Mouse (Mus musculus): Measurements from ENCODE around the gene Gtf2i. TPM values are rescaled to one million over a fixed set of nuclear protein-coding genes. Genes with fewer than 3 reads are reported as not detected.

Gtf2i gene
- total RNA-seq, 2 experiments from 2014 or later = 119 to 134 TPM

- no peak for DNase-seq
- intact Hi-C loops (cut with DNase I; ENCODE audit: low total_unique reads) = no loop called here
Observed at GRCm38 (mm10) chr5:134229391-134229790, 85.2 kb downstream of the Gtf2i start, which contains the start of gene Ncf1. Gene Ncf1, minus strand, starts transcription at chr5:134229625.

GRCm38 (mm10) chr5:134228249-134228638, 86.3 kb downstream of the Gtf2i start:
- intact Hi-C loops (cut with DNase I; ENCODE audit: low total_unique reads) = no loop called here
- DNase-seq = no peak

- DNase-seq = no peak
- intact Hi-C loops (cut with DNase I; ENCODE audit: low total_unique reads) = no loop called here
Observed at GRCm38 (mm10) chr5:134227574-134228248, 86.8 kb downstream of the Gtf2i start.

GRCm38 (mm10) chr5:134226946-134227345, 87.6 kb downstream of the Gtf2i start:
- intact Hi-C loops (cut with DNase I; ENCODE audit: low total_unique reads) = no loop called here

GRCm38 (mm10) chr5:134225110-134225901, 89.3 kb downstream of the Gtf2i start:
- DNase-seq = no peak
- intact Hi-C loops (cut with DNase I; ENCODE audit: low total_unique reads) = no loop called here

More at GRCm38 (mm10) chr5:134226946-134227345, 87.6 kb downstream of the Gtf2i start:
- no peak for DNase-seq

- DNase-seq = no peak
- intact Hi-C loops (cut with DNase I; ENCODE audit: low total_unique reads) = no loop called here
Observed at GRCm38 (mm10) chr5:134221708-134222150, 92.8 kb downstream of the Gtf2i start.

- intact Hi-C loops (cut with DNase I; ENCODE audit: low total_unique reads) = no loop called here
- no peak for DNase-seq
Observed at GRCm38 (mm10) chr5:134221278-134221677, 93.3 kb downstream of the Gtf2i start.

- no peak for DNase-seq
- intact Hi-C loops (cut with DNase I; ENCODE audit: low total_unique reads) = no loop called here
Observed at GRCm38 (mm10) chr5:134217900-134218299, 96.7 kb downstream of the Gtf2i start.

GRCm38 (mm10) chr5:134214021-134214806, 100.3 kb downstream of the Gtf2i start:
- DNase-seq = no peak
- intact Hi-C loops (cut with DNase I; ENCODE audit: low total_unique reads) = no loop called here

GRCm38 (mm10) chr5:134209931-134210554, 104.5 kb downstream of the Gtf2i start:
- intact Hi-C loops (cut with DNase I; ENCODE audit: low total_unique reads) = no loop called here
- DNase-seq = no peak

GRCm38 (mm10) chr5:134206721-134207120, 107.8 kb downstream of the Gtf2i start:
- DNase-seq = no peak
- intact Hi-C loops (cut with DNase I; ENCODE audit: low total_unique reads) = no loop called here

- intact Hi-C loops (cut with DNase I; ENCODE audit: low total_unique reads) = no loop called here
- no peak for DNase-seq
Observed at GRCm38 (mm10) chr5:134193664-134194063, 120.9 kb downstream of the Gtf2i start.

- intact Hi-C loops (cut with DNase I; ENCODE audit: low total_unique reads) = no loop called here
- no peak for DNase-seq
Observed at GRCm38 (mm10) chr5:134188571-134188970, 126.0 kb downstream of the Gtf2i start.

Small RNAs within 50 kb of the gene (microRNA-seq; reads per million reads assigned to microRNA genes)
- gene Mir3965 = 0 reads per million in 2 experiments

Other genes with a start within 250 kb of the Gtf2i start
- 10 to 100 TPM; 36.5 to 40.2 TPM for gene Castor2, start 215.0 kb downstream of the Gtf2i start, total RNA-seq (2021)
- gene Rcc1l, start 138.0 kb downstream of the Gtf2i start, total RNA-seq (2021) = 10 to 100 TPM; 13.9 to 18.3 TPM
- 1 to 10 TPM; 4.8 to 5.4 TPM for gene Gtf2ird2, start 130.7 kb downstream of the Gtf2i start, total RNA-seq (2021)
- 1 to 10 TPM; 2.6 to 4.2 TPM for gene Ncf1, start 85.1 kb downstream of the Gtf2i start, total RNA-seq (2021)
- 10 to 100 TPM in 1 of 2 experiments, 1 to 10 TPM in 1; 9.5 to 10.7 TPM for gene Gtf2ird1, start 142.0 kb upstream of the Gtf2i start, total RNA-seq (2021)
- gene Clip2, start 237.7 kb upstream of the Gtf2i start, total RNA-seq (2021) = 1 to 10 TPM; 6.4 to 8.4 TPM
- gene Syna, start 245.4 kb upstream of the Gtf2i start, total RNA-seq (2021) = under 1 TPM in 1 of 2 experiments, not detected in 1; 0.29 TPM